Mouse (Mus musculus) cerebellum, adult 11 months (tissue): ENCODE measurements at regions not wholly inside any gene's neighbourhood (a gene's known extent, or its start where the extent isn't known, plus 50 kb on each side); places are given as distances from the start of the nearest gene placed in this dataset.
"Not testable (repeated sequence)": the region's sequence is repeated elsewhere in the genome, so short reads cannot be mapped to it uniquely, and the experiment has no call there.

ENCODE experiments used
- DNase-seq: peaks from one replicate; pipeline ENCODE4 v3.0.0; 2022

GRCm38 (mm10) chr13:115911524-115912459 is 397.7 kb downstream of the Isl1 start:
- DNase-seq, result no peak

DNA sequence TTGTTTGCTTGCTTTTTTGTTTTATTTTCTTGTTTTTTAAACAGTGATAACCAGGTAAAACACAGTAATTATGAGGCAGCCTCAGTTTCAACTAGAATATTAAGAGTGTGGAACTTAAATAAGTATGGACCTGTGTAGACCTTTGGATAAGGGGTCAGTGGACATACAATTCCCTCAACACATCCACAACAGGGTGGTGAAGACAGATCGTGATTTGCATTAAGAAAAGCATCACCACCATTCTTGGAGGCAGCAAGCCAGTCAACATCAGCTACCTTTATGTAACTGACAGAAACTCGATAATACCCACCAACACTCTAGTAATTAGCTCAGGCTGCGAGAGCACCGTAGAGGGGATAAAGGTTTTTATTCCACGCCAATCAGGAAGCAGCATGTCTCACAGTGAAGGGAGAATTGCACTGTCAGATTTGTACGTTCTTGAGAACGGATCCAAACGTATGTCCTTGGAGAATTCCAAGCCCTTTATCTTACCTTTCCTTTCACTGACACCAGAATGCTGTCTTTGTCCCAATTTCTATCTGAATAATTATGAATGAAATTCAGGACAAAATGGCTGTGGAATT is 398.5 kb downstream of the Isl1 start:
- DNase-seq, result no peak

DNA sequence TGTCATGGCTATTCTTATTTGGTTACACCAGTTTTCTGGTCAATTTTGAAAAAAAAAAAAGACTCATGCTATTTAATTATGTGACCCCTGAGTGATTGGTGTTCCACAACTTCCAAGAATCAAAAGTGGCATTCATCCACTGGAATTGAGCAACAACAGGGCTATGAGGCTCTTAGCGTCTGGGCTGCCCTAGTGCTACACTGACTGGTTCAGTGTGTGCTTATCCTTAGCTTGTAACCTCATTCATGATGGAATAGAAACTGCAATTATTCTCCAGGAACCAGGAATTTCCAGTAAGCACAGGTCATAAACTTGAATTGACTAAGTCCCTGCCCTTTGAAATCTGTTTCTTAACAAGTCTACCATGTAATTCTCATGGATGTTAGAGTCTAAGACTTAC is 428.9 kb downstream of the Isl1 start:
- DNase-seq, result no peak

DNA sequence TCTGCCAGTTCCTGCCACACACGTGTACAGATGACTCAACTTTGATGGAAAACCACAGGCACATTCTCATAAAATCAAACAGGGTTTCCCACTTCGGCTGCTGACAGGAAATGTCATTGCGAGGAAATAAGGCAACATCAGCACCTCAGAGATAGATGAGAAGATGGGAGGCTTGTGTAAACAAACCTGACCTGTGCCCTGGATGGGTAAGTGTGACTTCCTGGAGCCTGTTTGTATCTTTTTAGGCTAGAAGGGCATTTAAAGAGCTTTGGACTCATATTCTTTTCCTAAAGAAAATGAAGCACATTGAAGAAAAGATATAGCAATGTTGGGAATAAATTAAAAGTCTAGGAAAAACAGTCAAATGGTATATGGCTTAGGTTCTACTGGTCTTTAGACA is 449.0 kb downstream of the Isl1 start:
- DNase-seq, result no peak

DNA sequence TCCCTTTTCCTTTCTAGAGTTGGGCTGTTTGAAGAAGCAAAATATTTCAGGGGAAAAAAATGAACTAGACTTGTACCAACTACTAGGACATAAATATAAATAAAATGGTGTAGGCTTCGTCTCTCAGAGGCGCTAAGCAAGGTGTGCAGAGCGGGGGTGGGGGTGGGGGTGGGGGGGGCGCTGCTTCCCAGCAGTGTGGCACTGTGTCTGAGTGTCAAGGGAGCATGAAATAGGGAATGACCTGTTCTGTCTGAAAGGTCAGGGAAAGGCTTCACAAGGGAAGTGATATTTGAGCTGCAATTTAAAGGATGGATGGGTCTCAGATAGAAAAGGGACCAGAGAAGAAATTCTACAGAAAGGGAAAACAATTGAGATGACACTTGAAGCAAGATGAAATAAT is 452.9 kb downstream of the Isl1 start:
- no peak for DNase-seq

DNA sequence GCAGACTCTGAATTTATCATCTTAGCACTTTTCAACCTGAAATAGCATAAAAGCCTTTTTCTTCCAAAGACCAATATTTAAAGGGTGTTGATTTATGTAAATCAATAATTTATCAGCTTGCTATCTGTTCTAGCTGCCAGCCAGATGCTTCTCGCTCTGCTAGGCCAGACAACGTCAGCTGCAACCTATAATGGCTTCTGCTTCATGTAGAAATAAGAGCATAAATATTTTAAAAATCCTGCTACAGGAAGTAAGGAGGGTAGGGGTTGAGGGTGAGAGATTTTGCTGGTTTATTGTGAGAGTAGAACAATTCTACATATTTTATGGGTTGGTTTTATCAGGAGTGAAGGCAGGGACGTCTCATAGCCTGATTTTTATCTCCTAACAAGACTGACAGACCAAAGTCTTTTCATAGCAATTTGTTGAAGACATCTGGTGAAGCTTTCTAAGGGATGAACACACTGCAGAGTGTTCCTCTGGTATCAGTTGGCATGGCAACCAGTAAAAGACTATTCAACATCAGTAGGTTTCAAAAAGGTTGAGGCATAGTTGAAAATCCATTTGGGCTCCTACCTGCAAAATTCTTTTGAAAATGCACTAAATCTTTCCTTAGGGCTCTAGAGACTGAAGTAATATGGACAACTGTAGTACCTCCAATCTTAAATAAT is 456.7 kb downstream of the Isl1 start:
- no peak for DNase-seq

DNA sequence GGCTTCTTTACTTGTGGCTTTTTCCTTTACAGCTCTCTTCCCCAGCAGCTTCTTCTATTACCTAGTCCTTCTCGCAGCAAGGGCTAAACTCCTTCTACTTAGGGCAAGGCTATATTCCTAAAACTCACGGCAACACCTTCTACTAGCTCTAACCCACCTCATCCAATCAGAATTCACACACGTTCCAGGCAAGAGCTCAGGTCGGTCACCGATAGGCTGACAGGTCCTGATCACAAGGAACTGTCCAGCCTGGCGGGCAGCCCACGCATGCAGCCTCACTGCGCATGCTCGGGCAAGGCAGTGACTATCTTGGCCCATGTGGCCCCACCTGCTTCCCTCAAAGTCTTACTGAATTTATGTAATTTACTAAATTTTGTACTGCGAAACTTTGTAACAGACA is 466.4 kb downstream of the Isl1 start:
- no peak for DNase-seq

GRCm38 (mm10) chr13:115836203-115836768 is 473.2 kb downstream of the Isl1 start:
- DNase-seq, result no peak

DNA sequence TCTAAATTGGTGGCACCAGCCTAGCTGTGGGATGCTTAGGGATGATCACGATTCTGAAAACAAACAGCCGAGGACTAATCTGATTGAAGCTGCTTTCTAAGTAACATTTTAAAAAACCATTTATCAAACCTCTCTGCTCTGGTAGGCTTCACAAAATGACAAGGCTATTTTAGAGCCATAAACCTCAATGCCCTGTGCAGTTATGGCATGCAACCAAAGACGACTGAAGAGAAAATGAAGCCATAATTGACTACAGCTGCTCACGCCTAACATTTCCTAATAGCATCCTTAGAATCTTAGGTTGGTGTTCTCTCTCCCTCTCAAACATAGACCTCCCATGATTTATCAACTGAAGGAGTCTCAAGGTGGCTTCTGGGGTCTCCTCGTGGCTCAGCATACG is 484.3 kb downstream of the Isl1 start:
- no peak for DNase-seq

DNA sequence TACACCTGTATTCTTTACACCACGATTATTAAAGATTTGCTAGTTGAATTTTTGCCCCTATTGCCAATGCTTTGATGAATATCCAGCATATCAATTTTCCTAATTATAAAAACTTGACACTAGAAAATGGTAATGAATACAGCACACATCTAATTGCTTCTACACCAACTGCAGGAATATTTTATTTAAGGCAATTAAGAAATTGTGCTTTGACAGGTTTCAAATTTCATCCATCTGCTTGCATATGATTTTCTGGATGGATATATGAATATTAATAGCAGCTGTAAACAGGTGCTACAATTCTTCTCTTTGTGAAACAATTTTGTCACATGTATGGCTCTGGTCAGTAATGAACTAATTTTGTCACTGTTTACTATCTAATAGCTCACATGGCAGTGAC is 487.0 kb downstream of the Isl1 start:
- DNase-seq, result no peak

DNA sequence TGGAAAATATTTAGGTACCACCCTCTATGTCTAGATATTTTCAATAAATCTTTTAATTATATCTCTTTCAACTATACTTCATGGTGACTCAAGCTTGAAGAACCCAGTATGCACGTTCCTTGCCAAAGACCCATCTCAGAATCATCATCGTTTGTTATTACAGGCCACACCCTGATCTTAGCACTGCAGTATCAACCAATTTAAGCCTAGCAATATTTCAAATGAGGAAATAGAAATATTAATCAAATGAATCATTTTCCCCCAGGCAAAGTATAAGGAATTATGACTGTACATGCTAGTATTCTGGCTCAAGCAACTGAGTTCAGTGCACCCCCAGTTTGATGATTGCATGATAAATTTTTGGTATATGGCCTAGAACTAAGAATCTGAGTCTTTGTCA is 495.3 kb downstream of the Isl1 start:
- no peak for DNase-seq

GRCm38 (mm10) chr13:115799294-115799693 is 510.2 kb downstream of the Isl1 start:
- no peak for DNase-seq

DNA sequence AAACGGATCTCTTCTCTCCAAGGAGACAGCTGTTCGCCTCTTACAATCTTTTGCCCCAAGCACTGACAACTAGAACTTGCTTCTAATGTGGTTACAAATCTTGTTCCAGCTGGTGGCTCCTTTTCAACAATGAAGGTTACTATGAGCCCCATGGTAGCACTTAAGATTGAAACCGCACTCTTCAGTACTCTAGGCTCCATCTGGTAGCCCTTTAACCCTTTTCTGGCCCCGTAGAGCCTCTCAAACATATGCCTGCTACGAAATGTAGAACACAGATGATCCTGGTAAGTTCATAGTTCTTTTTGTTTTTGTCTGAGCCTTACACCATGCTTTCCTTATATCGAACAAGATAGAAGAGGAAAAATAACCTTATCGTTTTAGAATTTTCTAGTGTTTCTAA is 558.2 kb downstream of the Isl1 start:
- DNase-seq, result no peak

DNA sequence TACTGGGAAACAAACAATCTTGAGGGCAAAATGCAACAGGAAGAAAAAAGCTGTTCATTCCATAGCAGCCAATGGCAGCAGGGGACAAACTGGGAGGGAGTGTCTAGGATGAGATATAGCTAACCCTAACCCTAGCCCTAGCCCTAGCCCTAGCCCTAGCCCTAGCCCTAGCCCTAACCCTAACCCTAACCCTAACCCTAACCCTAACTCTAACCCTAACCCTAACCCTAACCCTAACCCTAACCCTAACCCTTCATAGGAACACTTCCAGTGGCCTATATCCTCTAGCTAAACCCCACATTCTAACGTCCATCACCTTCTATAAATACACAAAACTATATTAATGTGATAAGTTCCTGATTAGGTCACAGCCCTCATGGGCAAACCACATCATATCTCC is 567.4 kb downstream of the Isl1 start:
- DNase-seq, result not testable (repeated sequence)

DNA sequence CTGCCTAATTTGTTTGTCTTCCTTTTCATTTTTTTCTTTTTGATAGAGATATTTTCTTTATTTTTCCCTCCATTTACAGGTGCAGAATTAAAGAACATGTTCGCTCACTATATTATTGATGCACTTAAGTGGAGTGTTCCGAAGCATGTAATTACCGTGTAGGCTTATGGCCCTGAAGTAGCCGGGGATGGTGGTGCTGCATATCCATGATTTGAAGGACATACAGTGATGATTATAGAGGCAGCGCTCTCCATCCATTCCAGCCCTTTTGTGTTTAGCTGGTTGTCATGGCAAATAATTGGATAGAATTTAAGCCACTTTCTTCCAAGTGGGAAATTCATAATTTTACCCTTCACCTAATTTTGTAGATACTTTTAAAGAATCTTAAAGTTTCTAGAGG is 581.5 kb downstream of the Isl1 start:
- no peak for DNase-seq

GRCm38 (mm10) chr13:115725356-115725952 is 584.0 kb downstream of the Isl1 start:
- DNase-seq, result no peak

GRCm38 (mm10) chr13:115719276-115719675 is 590.2 kb downstream of the Isl1 start:
- DNase-seq, result no peak

- no peak for DNase-seq
Measured at GRCm38 (mm10) chr13:115718859-115719258, 590.6 kb downstream of the Isl1 start.

GRCm38 (mm10) chr13:115696197-115696596 is 594.4 kb upstream of the Itga1 start:
- DNase-seq, result no peak

DNA sequence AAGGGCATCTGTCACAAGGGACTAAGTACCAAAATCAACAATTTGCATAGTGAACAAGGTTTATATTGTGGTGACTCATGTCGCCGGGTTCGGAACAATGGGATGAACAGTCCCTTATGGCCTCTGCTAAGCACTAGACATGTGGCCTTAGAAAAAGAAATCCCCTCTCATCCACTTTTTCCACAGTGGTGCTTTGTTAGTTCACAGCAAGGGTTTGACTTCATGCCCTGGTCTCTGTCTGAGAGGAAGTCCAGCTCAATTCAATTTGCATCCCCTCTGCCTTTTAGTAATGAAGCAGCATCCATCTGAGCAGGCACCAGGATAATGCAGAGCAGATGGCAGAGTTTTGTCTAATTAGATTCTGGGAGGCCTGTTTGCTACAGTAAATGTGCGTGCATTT is 585.7 kb upstream of the Itga1 start:
- DNase-seq, result no peak

DNA sequence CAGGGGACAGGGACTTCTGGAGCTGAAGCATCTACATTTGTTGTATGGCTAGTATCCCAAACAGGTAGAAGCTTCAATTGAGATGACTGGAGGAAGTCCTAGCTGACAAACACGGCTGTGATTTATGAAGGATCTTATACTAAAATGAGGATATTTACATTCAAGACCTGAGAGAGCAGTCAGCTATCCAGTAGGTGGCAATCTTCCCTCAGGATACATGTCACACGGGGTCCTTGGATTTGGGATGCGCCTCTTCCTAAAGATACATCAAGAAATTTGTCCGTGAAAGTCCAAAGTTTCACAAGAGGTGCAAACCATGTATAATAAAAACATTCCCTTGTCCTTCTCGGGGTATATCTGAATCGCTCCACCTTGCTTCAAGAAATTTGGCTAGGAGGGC is 577.8 kb upstream of the Itga1 start:
- no peak for DNase-seq

DNA sequence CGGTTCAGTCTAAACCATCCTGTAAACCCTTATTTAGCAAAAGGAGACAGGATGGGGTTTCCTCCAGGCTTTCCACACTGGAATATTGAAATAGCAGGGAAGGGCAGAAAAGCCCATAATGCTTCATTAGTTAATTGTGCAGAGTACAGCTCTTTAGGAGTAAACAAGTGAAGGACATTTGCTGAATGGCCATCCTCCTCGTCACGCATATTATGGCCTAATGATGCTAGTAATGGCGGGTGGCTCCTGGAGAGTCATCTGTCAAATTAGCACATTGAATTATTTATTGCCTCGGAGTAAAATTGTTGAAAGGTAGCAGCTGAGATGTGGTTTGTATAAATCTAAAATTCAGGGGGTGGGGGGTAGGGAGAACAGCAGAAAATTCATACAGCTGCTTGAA is 575.1 kb upstream of the Itga1 start:
- no peak for DNase-seq

DNA sequence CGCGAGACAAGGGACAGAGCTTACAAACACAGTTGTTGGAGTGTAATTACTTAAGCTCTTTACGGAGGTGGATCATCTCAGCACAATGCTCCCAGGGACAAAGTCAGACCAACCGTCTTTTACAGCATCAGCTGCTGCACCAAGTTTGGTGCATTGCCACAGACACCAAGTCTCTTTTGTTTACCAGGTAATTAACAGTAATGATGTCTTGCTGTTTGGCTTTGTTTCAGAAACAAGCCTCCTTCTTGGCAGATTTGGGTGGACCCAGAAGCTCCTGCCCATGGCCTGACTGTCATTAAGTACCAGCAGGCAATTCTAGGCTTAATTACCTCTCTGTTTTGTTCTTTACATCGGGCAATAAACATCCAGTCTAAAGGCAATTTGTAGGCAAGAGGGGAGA is 572.0 kb upstream of the Itga1 start:
- no peak for DNase-seq
